Mouse (Mus musculus): Measurements from ENCODE around the gene Numb. TPM values are rescaled to one million over a fixed set of nuclear protein-coding genes. Genes with fewer than 3 reads are reported as not detected.
A peak's percentile ranks its signal among the peaks of the same experiment; 100 is the strongest.

Gene Numb
- polyA plus RNA-seq, 1 experiment: 74.6 TPM

DNA sequence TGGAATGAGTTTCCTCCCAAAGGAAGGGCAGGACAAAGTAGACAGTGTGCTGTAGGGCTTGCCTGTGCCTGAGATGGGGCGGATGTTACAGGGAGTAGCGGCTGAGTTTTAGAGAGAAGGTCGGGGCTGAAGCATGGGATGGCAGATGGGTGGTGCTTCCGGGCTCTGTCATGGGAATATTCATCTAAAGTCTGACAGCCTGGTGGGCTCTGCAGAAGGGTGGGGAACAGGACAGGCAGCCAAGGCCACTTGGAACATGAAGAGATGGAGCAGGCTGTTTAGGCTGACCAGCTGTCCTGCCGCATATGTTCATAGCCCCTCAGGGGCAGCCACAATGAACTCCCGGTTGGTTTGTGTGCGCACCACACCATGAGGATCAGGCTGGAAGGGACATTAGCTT lies 140.5 kb downstream of the Numb start:
- Histone ChIP-seq H3K27ac (ENCODE audit: insufficient read depth, low read length) (no peak overlapping the region), H3K4me1 (ENCODE audit: control insufficient read depth, insufficient read depth, low read length) (peaks cover 2% of the 10 kb centered on the region; the same call in 1 of the 2 replicates), H3K4me3 (ENCODE audit: insufficient read depth, low read length) (no peak overlapping the region)
- TF ChIP-seq POLR2A (IDR thresholded peaks at IDR 0.05; ENCODE audit: extremely low read depth, insufficient read depth, low read length) (no peak), CTCF (IDR thresholded peaks at IDR 0.05; ENCODE audit: extremely low read depth, insufficient read depth, low read length) (no peak)

DNA sequence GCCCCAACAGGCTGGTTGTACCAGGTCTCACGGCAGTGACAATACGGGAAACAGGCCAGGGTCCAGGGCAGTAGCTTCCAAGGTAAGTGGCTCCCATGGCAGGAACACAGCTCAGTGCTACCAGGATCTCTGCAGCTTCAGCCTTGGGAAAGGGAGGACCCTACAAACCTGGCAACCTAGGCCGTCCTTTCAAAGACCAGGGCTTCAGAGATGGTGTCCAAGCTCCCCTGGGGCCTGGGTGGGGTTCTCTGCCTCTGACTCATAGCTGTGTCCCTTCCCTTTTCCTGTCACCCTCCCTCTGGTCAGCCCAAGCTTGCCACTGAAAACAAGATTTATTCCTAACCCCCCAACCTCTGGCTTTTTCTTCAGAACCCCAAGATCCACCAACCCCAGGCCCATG lies 141.6 kb downstream of the Numb start:
- peaks cover under 1% of the 10 kb centered on the region; the same call in 1 of the 2 replicates for H3K4me1 ChIP-seq (ENCODE audit: control insufficient read depth, insufficient read depth, low read length)
- H3K27ac ChIP-seq (ENCODE audit: insufficient read depth, low read length): no peak overlapping the region
- TF ChIP-seq CTCF (IDR thresholded peaks at IDR 0.05; ENCODE audit: extremely low read depth, insufficient read depth, low read length) (no peak), POLR2A (IDR thresholded peaks at IDR 0.05; ENCODE audit: extremely low read depth, insufficient read depth, low read length) (no peak)
- no peak overlapping the region for H3K4me3 ChIP-seq (ENCODE audit: insufficient read depth, low read length)

DNA sequence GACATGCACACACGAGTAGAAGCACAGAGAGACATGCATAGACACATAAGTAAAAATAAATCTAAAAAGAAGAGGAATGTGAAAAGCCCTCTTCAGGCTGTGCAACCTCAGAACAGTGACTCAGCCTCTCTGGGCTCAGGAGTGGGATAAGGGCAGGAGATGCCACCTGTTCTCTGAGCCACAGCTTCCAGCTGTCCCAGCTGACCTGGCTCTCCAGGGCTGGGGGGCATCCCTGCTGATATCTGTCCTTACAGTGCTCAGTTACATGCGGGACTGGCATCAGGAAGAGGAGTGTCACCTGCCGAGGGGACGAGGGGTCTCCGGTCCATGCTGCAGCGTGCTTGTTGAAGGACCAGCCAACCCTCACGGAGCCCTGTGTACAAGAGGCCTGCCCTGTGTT lies 145.0 kb downstream of the Numb start:
- Histone ChIP-seq H3K4me1 (ENCODE audit: control insufficient read depth, insufficient read depth, low read length) (no peaks in the 10 kb centered on the region), H3K4me3 (ENCODE audit: insufficient read depth, low read length) (no peak overlapping the region), H3K27ac (ENCODE audit: insufficient read depth, low read length) (no peak overlapping the region)
- TF ChIP-seq CTCF (IDR thresholded peaks at IDR 0.05; ENCODE audit: extremely low read depth, insufficient read depth, low read length) (no peak), POLR2A (IDR thresholded peaks at IDR 0.05; ENCODE audit: extremely low read depth, insufficient read depth, low read length) (no peak)

DNA sequence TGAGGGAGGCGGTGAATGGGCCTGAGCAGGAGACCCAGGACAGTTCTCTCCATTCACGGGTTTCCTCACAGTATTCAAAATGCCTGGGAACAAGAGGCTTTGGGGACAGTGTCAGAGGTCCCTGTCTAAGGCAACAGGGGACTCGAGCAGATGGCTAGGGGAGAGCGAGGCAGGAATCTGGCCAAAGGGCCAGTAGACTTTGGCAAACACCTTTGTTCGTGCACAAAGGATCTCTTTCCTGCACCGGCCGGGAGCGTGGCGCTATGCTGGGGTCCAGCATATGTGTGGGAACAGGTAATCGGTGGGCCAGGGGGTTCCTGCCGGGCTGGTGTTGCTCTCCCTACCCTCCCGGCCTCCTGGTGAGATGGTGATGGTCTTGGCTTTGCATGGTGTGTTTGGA lies 146.1 kb downstream of the Numb start:
- H3K4me3 ChIP-seq (ENCODE audit: insufficient read depth, low read length): no peak overlapping the region
- H3K27ac ChIP-seq (ENCODE audit: insufficient read depth, low read length): no peak overlapping the region
- no peak for TF ChIP-seq POLR2A (IDR thresholded peaks at IDR 0.05; ENCODE audit: extremely low read depth, insufficient read depth, low read length)
- TF ChIP-seq CTCF (IDR thresholded peaks at IDR 0.05; ENCODE audit: extremely low read depth, insufficient read depth, low read length): no peak
- no peaks in the 10 kb centered on the region for H3K4me1 ChIP-seq (ENCODE audit: control insufficient read depth, insufficient read depth, low read length)

DNA sequence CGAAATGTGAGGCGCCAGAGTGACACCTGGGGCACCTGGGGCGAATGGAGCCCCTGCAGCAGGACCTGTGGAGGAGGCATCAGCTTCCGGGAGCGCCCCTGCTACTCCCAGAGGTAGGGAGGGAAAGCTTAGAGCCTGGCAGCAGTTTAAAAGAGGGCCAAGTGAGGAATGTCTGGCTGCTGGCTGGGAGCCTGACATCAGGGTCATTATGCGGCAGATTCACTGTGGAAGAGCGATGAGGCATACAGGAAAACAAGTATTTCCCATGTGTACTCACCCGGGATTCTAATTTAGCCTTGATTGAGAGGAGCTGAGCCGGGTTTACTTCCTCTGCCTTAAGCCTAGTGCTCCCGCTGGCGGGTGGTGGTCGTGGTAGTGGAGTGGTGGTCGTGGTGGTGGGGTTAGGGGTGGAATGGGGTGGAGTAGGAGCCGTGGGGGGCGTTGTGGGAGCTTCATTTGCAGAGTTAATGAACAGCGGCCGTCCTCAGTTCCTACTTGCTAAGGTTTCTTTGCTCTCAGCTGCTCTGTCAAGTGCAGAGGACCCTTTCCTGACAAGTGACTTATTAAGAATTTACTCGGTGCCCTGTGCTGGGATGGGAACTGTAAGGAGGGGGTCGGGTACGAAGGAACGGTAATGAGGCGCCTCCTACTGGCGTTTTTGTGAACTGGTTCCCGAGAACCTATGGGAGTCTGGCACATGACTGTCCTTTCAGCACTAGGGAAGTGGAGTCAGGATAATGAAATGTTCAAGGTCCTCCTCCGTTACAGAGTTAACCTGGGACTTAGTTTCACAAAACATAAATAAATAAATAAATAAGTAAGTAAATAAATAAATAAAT lies 151.1 kb downstream of the Numb start:
- Histone ChIP-seq H3K4me1 (ENCODE audit: control insufficient read depth, insufficient read depth, low read length) (no peaks in the 10 kb centered on the region), H3K27ac (ENCODE audit: insufficient read depth, low read length) (no peak overlapping the region), H3K4me3 (ENCODE audit: insufficient read depth, low read length) (no peak overlapping the region)
- TF ChIP-seq POLR2A (IDR thresholded peaks at IDR 0.05; ENCODE audit: extremely low read depth, insufficient read depth, low read length): no peak
- peak; percentile 81 for TF ChIP-seq CTCF (IDR thresholded peaks at IDR 0.05; ENCODE audit: extremely low read depth, insufficient read depth, low read length)

DNA sequence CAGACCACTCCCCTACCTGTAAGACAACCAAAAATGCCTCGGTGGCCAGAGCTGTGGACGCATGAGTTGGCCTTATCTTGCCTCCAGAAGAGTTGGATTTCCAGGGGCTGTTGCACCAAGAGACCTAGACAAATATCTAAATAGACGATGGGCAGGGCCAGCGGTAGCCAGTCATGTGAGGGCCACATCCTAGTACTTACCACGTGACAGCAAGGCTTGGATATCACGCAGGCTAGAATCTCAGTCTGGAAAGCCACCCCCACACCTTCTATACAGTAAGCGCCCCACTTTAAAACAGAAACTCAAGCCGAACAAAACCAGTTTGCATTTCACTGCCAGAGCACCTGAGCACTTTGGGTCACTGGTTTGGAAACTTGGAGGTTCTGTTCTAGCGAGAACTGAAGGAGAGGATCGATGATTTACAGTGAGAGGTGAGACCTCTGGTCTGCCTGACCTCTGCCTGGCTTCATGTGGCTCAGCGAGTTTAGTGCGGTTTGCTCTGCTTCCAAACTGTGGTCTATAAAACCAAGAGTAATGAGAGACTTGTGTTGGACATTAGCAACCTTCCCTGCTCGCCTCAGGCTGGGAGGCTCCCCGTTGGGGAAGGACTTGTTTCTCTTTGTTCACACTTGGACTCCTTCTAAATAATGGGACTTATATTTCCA lies 153.4 kb downstream of the Numb start:
- no peak overlapping the region for H3K27ac ChIP-seq (ENCODE audit: insufficient read depth, low read length)
- no peaks in the 10 kb centered on the region for H3K4me1 ChIP-seq (ENCODE audit: control insufficient read depth, insufficient read depth, low read length)
- no peak overlapping the region for H3K4me3 ChIP-seq (ENCODE audit: insufficient read depth, low read length)
- no peak for TF ChIP-seq POLR2A (IDR thresholded peaks at IDR 0.05; ENCODE audit: extremely low read depth, insufficient read depth, low read length)
- no peak for TF ChIP-seq CTCF (IDR thresholded peaks at IDR 0.05; ENCODE audit: extremely low read depth, insufficient read depth, low read length)

DNA sequence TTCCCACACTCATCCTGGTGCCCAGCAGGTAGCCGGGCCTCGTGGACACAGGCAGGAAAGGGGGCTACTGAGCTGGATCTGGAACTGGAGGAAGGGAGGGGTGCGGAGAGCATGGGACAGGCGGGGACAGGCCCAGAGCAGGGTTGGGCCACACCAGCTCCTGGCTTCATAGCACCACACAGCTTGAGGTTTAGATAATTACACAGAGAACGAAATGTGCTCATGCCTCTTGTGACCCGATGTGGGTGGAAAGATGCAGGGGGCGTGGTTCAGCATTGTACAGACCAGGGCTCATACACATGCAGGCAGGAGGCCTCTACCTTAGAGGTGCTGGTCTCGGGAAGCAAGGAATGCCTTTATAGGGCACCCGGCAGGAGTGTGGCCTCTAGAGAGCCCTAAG lies 153.9 kb downstream of the Numb start:
- Histone ChIP-seq H3K4me1 (ENCODE audit: control insufficient read depth, insufficient read depth, low read length) (no peaks in the 10 kb centered on the region), H3K4me3 (ENCODE audit: insufficient read depth, low read length) (no peak overlapping the region), H3K27ac (ENCODE audit: insufficient read depth, low read length) (no peak overlapping the region)
- TF ChIP-seq CTCF (IDR thresholded peaks at IDR 0.05; ENCODE audit: extremely low read depth, insufficient read depth, low read length) (no peak), POLR2A (IDR thresholded peaks at IDR 0.05; ENCODE audit: extremely low read depth, insufficient read depth, low read length) (no peak)

DNA sequence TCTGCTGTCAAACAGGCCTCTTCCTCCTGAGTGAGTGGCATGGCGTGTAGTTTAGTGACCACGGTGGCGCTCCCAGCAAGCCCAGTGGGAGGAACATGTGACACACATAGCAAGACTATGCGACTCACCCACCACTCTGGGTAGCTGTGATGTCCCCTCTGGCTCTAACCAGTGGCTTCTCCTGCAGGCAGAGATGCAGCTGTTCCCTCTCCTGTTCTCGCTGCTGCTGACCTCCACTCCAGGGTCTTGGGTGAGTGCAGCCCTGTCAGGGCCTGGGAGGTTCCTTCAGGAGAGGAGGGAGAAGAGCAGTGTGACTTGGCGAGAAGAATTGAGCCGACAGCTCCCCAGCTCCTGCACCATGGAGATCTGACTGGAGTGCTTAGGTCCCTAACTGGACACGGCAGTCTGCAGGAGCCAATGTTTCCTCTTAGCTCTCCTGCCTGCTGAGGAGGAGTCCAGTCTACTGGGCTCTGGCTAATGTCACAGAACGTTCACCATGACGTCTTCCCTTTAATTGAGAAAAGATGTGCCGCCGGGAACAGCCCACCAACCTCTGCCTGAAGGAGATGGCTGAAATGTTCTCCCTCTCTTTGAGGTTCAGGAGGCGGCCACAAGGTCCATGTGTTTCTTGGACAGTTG lies 155.7 kb downstream of the Numb start:
- H3K27ac ChIP-seq (ENCODE audit: insufficient read depth, low read length): no peak overlapping the region
- no peaks in the 10 kb centered on the region for H3K4me1 ChIP-seq (ENCODE audit: control insufficient read depth, insufficient read depth, low read length)
- no peak overlapping the region for H3K4me3 ChIP-seq (ENCODE audit: insufficient read depth, low read length)
- no peak for TF ChIP-seq POLR2A (IDR thresholded peaks at IDR 0.05; ENCODE audit: extremely low read depth, insufficient read depth, low read length)
- no peak for TF ChIP-seq CTCF (IDR thresholded peaks at IDR 0.05; ENCODE audit: extremely low read depth, insufficient read depth, low read length)

DNA sequence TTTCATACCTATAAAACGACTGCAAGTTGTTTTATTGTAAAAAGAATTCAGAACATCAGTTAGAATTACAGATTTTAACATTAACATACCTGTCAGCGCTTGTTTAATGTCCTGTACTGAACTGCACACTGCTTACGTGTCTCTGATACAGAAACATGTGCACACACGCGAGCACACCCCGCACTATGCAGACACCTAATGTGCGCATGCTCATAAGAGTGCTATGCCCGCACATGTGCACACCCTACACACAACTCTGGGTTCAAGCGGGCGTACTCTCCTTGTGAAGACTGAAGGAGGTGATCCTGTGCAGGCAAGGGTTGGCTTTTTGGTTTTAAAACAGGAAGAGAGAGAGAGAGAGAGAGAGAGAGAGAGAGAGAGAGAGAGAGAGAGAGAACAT lies 157.2 kb downstream of the Numb start:
- no peaks in the 10 kb centered on the region for H3K4me1 ChIP-seq (ENCODE audit: control insufficient read depth, insufficient read depth, low read length)
- no peak for TF ChIP-seq POLR2A (IDR thresholded peaks at IDR 0.05; ENCODE audit: extremely low read depth, insufficient read depth, low read length)
- TF ChIP-seq CTCF (IDR thresholded peaks at IDR 0.05; ENCODE audit: extremely low read depth, insufficient read depth, low read length): no peak
- peak overlapping the region; percentile 36; the same call in 1 of the 2 replicates for H3K4me3 ChIP-seq (ENCODE audit: insufficient read depth, low read length)
- no peak overlapping the region for H3K27ac ChIP-seq (ENCODE audit: insufficient read depth, low read length)

All from cortical plate, adult 2 months (tissue).